Mouse (Mus musculus) layer of hippocampus, adult 9-10 months (tissue): ENCODE results near the gene Arhgef19.

Experiments used
- DNase-seq: peaks from one replicate; pipeline ENCODE4 v3.0.0; 2022; ENCODE audit warnings: low spot score

Gene Arhgef19

GRCm38 (mm10) chr4:141239388-141240125, at the start of gene Arhgef19:
TSS of gene Arhgef19 (plus strand) at chr4:141239499.
- no peak for DNase-seq

- no peak for DNase-seq
These were observed 48.0 kb upstream of the Arhgef19 start for GRCm38 (mm10) chr4:141191294-141191693.

DNA sequence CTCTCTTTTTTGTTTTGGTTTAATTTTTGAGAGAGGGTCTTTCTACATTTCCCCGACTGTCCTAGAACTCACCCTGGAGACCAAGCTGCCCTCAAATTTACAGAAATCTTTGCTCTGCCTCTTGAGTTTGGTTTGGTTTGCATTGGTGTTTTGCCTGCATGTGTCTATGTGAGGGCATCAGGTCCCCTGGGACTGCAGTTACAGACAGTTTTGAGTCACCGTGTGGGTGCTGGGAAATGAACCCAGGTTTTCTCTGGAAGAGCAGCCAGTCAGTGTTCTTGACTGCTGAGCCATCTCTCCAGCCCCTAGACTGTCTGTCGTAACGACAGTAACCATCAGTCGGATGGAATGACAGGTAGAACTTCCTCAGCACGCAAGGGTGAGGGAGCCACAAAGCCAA, 44.7 kb upstream of the Arhgef19 start:
- no peak for DNase-seq

DNA sequence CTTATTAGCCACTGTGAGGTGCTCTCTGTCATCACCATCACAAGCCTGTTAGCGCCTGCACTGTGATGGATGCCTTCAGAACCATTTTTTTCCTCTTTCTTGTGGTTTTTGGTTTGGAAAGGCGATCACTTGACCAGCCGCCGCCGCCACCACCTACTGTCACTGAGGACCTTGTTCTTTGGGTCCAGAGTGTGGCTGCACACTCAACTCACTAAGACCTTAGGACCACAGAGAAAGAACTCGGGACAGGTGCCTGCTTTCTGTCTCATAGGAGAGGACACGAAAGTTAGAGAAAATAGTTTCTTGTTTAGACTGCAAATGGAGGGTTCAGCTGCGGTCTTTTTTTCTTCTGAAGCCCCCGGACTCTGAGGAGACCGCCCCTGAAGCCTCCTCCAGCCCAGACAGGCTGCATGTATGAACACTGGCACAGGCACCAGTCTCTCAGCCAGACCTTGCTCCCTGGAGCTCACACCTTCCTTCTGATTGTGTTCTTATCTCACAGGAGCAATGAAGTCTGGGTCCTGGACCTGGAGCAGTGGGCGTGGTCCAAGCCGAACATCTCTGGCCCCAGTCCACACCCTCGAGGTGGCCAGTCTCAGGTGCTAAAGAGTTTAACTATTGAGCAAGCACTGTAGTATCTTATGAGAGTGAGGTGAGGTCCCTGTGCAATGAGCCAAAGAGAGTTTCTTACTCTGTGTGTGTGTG, 42.2 kb upstream of the Arhgef19 start:
- DNase-seq: no peak

GRCm38 (mm10) chr4:141197686-141198035, 41.6 kb upstream of the Arhgef19 start:
- no peak for DNase-seq

DNA sequence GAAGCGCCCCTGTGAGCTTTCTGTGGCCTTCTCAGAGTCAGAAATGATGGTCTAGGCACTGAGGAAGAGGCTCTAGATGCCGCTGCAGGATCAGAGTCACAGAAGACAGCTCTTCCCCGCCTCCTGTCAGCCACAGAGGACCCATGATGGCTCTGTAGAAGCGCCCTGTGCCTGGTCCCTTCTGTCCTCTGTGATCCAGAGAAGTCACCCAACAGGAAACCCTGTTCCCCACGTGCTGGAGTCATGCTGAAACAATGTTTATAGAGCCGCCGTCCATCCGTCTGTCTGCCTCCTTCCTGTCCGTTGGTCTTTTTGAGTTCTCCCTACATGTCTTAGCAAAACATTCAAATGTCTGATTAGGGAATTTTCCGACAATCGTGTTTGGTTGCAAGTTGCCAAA, 38.4 kb upstream of the Arhgef19 start:
- DNase-seq: no peak

DNA sequence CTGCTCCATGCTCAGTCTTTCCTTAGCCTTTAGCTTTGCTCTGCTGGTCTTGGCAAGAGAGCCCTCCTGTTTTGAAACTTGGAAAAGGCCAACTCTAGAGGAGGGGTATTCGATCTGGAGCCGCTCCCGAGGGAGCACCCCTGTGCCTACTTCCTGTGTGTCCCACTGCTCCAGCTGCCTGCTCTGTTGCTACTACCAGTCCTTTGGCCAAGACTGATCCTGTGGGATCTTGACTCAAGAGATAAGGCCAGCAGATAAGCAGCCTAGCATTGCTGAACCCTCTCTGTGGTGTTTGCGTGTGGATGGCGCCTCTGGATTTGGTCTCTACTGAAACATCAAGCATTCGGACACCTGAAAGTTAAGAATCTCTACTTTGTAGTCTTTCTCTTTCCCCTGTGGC, 37.1 kb upstream of the Arhgef19 start:
- no peak for DNase-seq

DNA sequence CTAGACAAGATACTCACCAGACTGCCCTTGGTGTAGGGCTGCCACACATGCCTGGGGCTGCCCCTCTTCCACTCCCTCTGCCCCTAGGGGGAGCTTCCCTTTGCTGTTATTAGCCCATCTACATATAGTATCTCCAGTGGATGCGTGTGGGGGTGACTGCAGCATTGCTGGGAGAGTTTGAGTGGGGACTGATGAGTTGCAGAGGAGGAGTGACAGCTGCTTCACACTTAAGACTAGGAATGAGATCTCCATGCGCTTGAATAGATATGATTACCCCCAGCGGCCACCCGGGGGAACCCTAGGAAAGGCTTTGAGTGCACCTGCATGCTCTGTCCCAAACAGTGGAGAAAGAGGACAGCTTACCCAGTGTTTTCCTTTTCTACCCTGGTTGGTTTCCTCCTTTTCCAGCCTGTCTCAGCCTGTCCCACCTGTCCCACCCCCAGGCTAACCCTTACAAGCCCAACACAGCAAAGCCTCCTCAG, 34.7 kb upstream of the Arhgef19 start:
- DNase-seq: no peak

GRCm38 (mm10) chr4:141207081-141207480, 32.2 kb upstream of the Arhgef19 start:
- DNase-seq: no peak

- DNase-seq: no peak
These were observed 28.6 kb upstream of the Arhgef19 start for GRCm38 (mm10) chr4:141210524-141211219.

- no peak for DNase-seq
These were observed 27.7 kb upstream of the Arhgef19 start for GRCm38 (mm10) chr4:141211646-141212045.

DNA sequence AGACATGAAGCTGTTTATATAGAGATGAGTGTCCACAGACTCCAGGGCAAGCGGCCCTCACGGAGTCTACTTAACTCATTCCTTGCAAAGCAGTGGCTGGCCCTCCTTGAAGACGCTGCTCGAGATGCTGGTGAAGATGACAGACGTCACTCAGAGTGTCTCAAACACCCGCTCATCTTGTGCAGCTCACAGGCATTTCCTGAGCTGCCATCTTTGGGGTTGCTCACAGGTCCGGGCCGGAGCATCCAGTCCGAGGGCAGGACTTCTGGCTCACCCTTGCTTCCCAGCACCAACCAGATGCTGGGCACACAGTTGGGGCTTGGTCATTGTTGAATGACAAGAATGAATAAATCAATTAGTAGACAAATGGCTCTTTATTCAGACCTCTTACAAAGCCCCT, 26.4 kb upstream of the Arhgef19 start:
- no peak for DNase-seq

- no peak for DNase-seq
These were observed 26.0 kb upstream of the Arhgef19 start for GRCm38 (mm10) chr4:141213342-141213741.

GRCm38 (mm10) chr4:141213770-141214336, 25.4 kb upstream of the Arhgef19 start, which contains the start of gene Rsg1:
TSS of gene Rsg1 (plus strand) at chr4:141213956.
- DNase-seq: peak; percentile 91

DNA sequence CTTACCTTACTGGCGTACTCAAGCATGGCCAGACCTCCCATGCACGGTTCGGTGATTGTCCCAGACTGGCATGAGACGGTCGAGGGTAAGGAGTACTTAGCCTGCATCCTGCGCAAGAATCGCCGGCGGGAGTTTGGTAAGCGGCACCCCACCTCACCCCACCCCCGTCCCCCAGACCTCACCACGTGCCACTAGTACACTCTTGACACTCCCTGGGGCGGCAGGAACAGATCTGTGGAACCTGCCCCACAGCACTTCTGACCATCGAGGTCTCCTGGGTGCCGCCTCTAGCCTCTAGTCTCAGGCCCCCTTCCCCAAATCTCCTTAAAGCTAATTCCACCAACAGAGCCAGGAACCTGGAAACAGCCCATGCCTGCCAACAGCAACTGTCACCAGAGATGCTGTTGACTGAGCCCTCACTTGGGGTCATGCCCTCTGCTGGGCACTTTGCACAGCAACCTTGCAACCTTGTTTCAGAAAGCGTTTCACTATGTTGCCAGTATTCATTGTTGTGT, 24.9 kb upstream of the Arhgef19 start:
- no peak for DNase-seq

- DNase-seq: no peak
These were observed 19.6 kb upstream of the Arhgef19 start for GRCm38 (mm10) chr4:141219583-141220213.

GRCm38 (mm10) chr4:141221848-141222247, 17.5 kb upstream of the Arhgef19 start:
- DNase-seq: no peak

GRCm38 (mm10) chr4:141222752-141223151, 16.5 kb upstream of the Arhgef19 start:
- no peak for DNase-seq

DNA sequence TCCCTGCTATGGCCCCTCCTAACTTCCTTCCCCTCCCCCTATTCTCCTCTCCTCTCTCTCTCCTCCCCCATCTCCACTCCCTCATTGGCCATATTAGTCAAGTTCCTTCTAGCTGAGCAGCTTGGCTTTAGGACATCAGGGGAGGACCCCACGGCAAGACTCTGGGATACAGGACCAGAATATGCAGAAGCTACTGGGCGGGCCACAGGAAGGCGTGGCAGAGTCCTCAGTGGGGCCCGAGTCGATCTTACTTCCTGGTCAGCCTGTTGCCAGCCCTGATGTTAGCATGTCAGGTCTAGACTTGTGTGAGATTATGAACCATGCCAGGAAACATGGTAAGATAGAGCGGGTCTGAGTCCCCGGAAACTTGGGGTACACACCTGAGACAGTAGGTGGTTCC, 10.6 kb upstream of the Arhgef19 start:
- no peak for DNase-seq

DNA sequence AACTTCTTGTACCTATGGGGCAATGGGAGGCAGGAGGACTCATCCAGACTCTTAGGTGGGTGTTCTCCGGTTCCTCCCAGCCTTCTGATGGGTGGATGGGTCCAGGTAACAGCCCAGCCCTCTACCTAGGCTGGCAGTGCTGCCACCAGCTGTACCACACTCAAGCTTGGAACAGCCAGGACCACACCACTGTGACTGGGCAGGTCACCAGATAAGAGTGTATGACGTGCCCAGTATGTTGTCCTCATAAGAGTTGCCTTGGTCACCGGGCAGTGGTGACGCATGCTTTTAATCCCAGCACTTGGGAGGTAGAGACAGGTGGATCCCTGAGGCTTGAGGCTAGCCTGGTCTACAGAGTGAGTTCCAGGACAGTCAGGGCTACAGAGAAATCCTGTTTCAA, 6.1 kb upstream of the Arhgef19 start:
- no peak for DNase-seq

DNA sequence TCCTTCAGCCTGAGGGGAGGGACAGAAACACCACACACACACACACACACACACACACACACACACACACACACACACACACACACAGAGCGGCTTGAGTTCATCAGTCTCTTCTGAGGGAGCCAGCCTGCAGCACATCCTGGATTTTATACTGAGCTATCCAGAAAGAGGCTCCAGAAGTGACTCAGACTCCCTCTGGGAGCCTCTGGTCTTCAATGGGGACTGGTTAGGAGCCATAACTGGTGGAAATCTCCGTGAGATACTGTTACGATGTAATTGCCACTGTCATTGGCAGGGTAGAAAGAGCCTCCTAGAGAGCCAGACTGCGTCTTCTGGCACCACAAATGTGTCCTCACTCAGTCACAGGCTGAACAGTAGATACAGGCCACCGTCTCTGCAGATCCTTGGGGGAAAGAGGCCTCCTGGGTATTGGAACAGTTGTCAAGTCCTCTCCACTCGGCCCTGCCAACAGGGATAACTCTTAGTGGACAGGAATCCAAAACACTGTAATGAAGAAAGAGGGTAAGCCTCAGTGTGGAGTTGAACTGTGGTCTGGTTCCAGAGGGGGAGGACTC, 3.7 kb upstream of the Arhgef19 start:
- no peak for DNase-seq
